Mouse (Mus musculus) stomach, embryonic 14.5 days (tissue): ENCODE data around the gene Fhl3. TPM values are rescaled to one million over a fixed set of nuclear protein-coding genes. Genes with fewer than 3 reads are reported as not detected.

Experiments used
- ATAC-seq: fragments of 200-750 bp; cut with Nextera tagmentation; 2 replicates; pipeline ENCODE4 v1.8.0; 2017; ENCODE audit warnings: low read depth, moderate TSS enrichment; ENCODE audit not compliant: insufficient number of reproducible peaks, insufficient read depth, low FRiP score
- H3K27ac ChIP-seq: fragments of 300-500 bp; sonication (generic); 2 replicates; pipeline ENCODE4 v1.5.1; 2014; ENCODE audit warnings: mild to moderate bottlenecking, low read length, moderate library complexity, mixed read lengths
- H3K27me3 ChIP-seq: fragments of 300-500 bp; sonication (generic); 2 replicates; pipeline ENCODE4 v1.6.1; 2014; ENCODE audit warnings: low read length, control low read depth, mixed read lengths; ENCODE audit not compliant: control insufficient read depth, insufficient read depth
- H3K36me3 ChIP-seq: fragments of 300-500 bp; sonication (generic); 2 replicates; pipeline ENCODE4 v1.6.1; 2014; ENCODE audit warnings: mild to moderate bottlenecking, control low read depth, low read length, moderate library complexity, mixed read lengths; ENCODE audit not compliant: control insufficient read depth, insufficient read depth
- H3K4me1 ChIP-seq: fragments of 300-500 bp; sonication (generic); 2 replicates; pipeline ENCODE4 v1.6.1; 2014; ENCODE audit warnings: low read length, control low read depth, mixed read lengths; ENCODE audit not compliant: control insufficient read depth, insufficient read depth
- H3K4me2 ChIP-seq: fragments of 300-500 bp; sonication (generic); replicated peaks from 2 replicates; pipeline ENCODE4 v1.6.1; 2014; ENCODE audit warnings: low read depth, low read length, control low read depth
- H3K4me3 ChIP-seq: fragments of 300-500 bp; sonication (generic); 2 replicates; pipeline ENCODE4 v1.5.1; 2014; ENCODE audit warnings: low read depth, low read length, control low read depth
- H3K9ac ChIP-seq: fragments of 300-500 bp; sonication (generic); replicated peaks from 2 replicates; pipeline ENCODE4 v1.6.1; 2014; ENCODE audit warnings: low read depth, mild to moderate bottlenecking, control low read depth, low read length, moderate library complexity, mixed read lengths
- H3K9me3 ChIP-seq: fragments of 300-500 bp; sonication (generic); 2 replicates; pipeline ENCODE4 v1.6.1; 2016; ENCODE audit warnings: low read depth, low read length, control low read depth; ENCODE audit not compliant: control insufficient read depth
- WGBS: fragments of 180-500 bp; shearing (Covaris S2); extraction: QIAGEN DNeasy Blood & Tissue Kit; methylation state at CpG from one replicate; pipeline ENCODE4 v1.1.7; 2014; 5-methylcytosine and 5-hydroxymethylcytosine counted together
- polyA plus RNA-seq: library from polyadenylated mRNA; unstranded; fragments of >200 nt; fragmentation: Nextera tagmentation; extraction: Ambion mirVana; gene quantifications from 2 replicates; pipeline ENCODE4 v1.2.1, GENCODE M21; 2014

Fhl3 gene
- polyA plus RNA-seq, 1 experiment from 2014 or later, result 20.4 TPM

- H3K27me3 ChIP-seq, result peaks cover 58% of the 10 kb centered on the region
- no peak overlapping the region for H3K4me3 ChIP-seq
- ATAC-seq, result no peak
- no peak overlapping the region for H3K4me2 ChIP-seq
- WGBS, result 60% methylated on average over 3 of the region's 3 CpGs
- no peak overlapping the region for H3K9ac ChIP-seq
- peaks cover 13% of the 10 kb centered on the region; the same call in 1 of the 2 replicates for H3K4me1 ChIP-seq
- H3K27ac ChIP-seq, result no peak overlapping the region
- no peaks in the 10 kb centered on the region for H3K36me3 ChIP-seq
- no peaks in the 10 kb centered on the region for H3K9me3 ChIP-seq
Observed at GRCm38 (mm10) chr4:124660603-124661002, 39.9 kb upstream of the Fhl3 start.

- Histone ChIP-seq H3K4me3 (no peak overlapping the region), H3K27ac (no peak overlapping the region), H3K4me1 (peaks cover 4% of the 10 kb centered on the region; the same call in 1 of the 2 replicates), H3K9me3 (no peaks in the 10 kb centered on the region), H3K36me3 (no peaks in the 10 kb centered on the region), H3K4me2 (no peak overlapping the region), H3K9ac (no peak overlapping the region), H3K27me3 (peaks cover 38% of the 10 kb centered on the region)
- WGBS, result 49% methylated on average over 3 of the region's 3 CpGs
- ATAC-seq, result no peak
Observed at GRCm38 (mm10) chr4:124663034-124663433, 37.5 kb upstream of the Fhl3 start.

- WGBS, result 77% methylated on average over 9 of the region's 9 CpGs
- Histone ChIP-seq H3K4me3 (no peak overlapping the region), H3K9me3 (no peaks in the 10 kb centered on the region), H3K9ac (no peak overlapping the region), H3K36me3 (no peaks in the 10 kb centered on the region), H3K4me1 (0 out of 2 replicates have a peak, but pooled peaks cover 3% of the 10 kb centered on the region), H3K27ac (no peak overlapping the region), H3K4me2 (no peak overlapping the region), H3K27me3 (peaks cover 29% of the 10 kb centered on the region)
- ATAC-seq, result no peak
Observed at GRCm38 (mm10) chr4:124664185-124664584, 36.3 kb upstream of the Fhl3 start.

GRCm38 (mm10) chr4:124664604-124665003 is 35.9 kb upstream of the Fhl3 start:
- Histone ChIP-seq H3K4me1 (no peaks in the 10 kb centered on the region), H3K4me3 (no peak overlapping the region), H3K36me3 (no peaks in the 10 kb centered on the region), H3K4me2 (no peak overlapping the region), H3K9me3 (no peaks in the 10 kb centered on the region), H3K27me3 (peaks cover 25% of the 10 kb centered on the region), H3K9ac (no peak overlapping the region), H3K27ac (no peak overlapping the region)
- 74% methylated on average over 15 of the region's 15 CpGs for WGBS
- ATAC-seq, result no peak

GRCm38 (mm10) chr4:124667476-124668033 is 32.9 kb upstream of the Fhl3 start:
- no peak overlapping the region for H3K4me2 ChIP-seq
- WGBS, result 48% methylated on average over 14 of the region's 14 CpGs
- no peak overlapping the region for H3K27ac ChIP-seq
- H3K4me3 ChIP-seq, result no peak overlapping the region
- H3K9ac ChIP-seq, result no peak overlapping the region
- 0 out of 2 replicates have a peak, but pooled peaks cover 6% of the 10 kb centered on the region for H3K4me1 ChIP-seq
- H3K27me3 ChIP-seq, result peaks cover 10% of the 10 kb centered on the region; the same call in 1 of the 2 replicates
- no peaks in the 10 kb centered on the region for H3K9me3 ChIP-seq
- no peaks in the 10 kb centered on the region for H3K36me3 ChIP-seq
- no peak for ATAC-seq

GRCm38 (mm10) chr4:124668078-124668477 is 32.4 kb upstream of the Fhl3 start:
- no peak overlapping the region for H3K9ac ChIP-seq
- no peak overlapping the region for H3K4me3 ChIP-seq
- no peak overlapping the region for H3K4me2 ChIP-seq
- 0 out of 2 replicates have a peak, but pooled peaks have one; percentile 29 for ATAC-seq
- H3K36me3 ChIP-seq, result no peaks in the 10 kb centered on the region
- 16% methylated on average over 8 of the region's 8 CpGs for WGBS
- no peaks in the 10 kb centered on the region for H3K9me3 ChIP-seq
- peaks cover 7% of the 10 kb centered on the region; the same call in 1 of the 2 replicates for H3K27me3 ChIP-seq
- H3K4me1 ChIP-seq, result peaks cover 10% of the 10 kb centered on the region; the same call in 1 of the 2 replicates
- H3K27ac ChIP-seq, result no peak overlapping the region

GRCm38 (mm10) chr4:124670232-124670631 is 30.3 kb upstream of the Fhl3 start:
- WGBS, result 60% methylated on average over 8 of the region's 8 CpGs
- H3K4me1 ChIP-seq, result peaks cover 10% of the 10 kb centered on the region; the same call in 1 of the 2 replicates
- H3K27ac ChIP-seq, result no peak overlapping the region
- peaks cover 3% of the 10 kb centered on the region; the same call in 1 of the 2 replicates for H3K27me3 ChIP-seq
- H3K4me3 ChIP-seq, result no peak overlapping the region
- H3K9ac ChIP-seq, result no peak overlapping the region
- no peaks in the 10 kb centered on the region for H3K36me3 ChIP-seq
- H3K9me3 ChIP-seq, result no peaks in the 10 kb centered on the region
- no peak overlapping the region for H3K4me2 ChIP-seq
- ATAC-seq, result no peak

- H3K27ac ChIP-seq, result no peak overlapping the region
- H3K9ac ChIP-seq, result no peak overlapping the region
- no peaks in the 10 kb centered on the region for H3K9me3 ChIP-seq
- H3K4me2 ChIP-seq, result no peak overlapping the region
- peaks cover 10% of the 10 kb centered on the region; the same call in 1 of the 2 replicates for H3K4me1 ChIP-seq
- H3K4me3 ChIP-seq, result no peak overlapping the region
- H3K27me3 ChIP-seq, result no peaks in the 10 kb centered on the region
- H3K36me3 ChIP-seq, result no peaks in the 10 kb centered on the region; the same call in 1 of the 2 replicates
- ATAC-seq, result no peak
- WGBS, result 17% methylated on average over 7 of the region's 7 CpGs
Observed at GRCm38 (mm10) chr4:124671583-124671982, 28.9 kb upstream of the Fhl3 start.
